Mouse (Mus musculus) brain, embryonic 14.5 days (tissue): ENCODE data around the gene Myo18b. TPM values are rescaled to one million over a fixed set of nuclear protein-coding genes. Genes with fewer than 3 reads are reported as not detected.

Experiments
- DNase-seq: peaks from one replicate; pipeline ENCODE4 v3.0.0-alpha.2; 2011; ENCODE audit warnings: low read depth
- CTCF ChIP-seq: fragments of 200-500 bp; IDR thresholded peaks from 2 replicates; pipeline ENCODE4 v1.5.1; 2012; ENCODE audit warnings: inconsistent platforms, mild to moderate bottlenecking, moderate library complexity, borderline replicate concordance; ENCODE audit not compliant: insufficient read depth, insufficient read length; ENCODE audit errors: extremely low read depth
- POLR2A ChIP-seq: fragments of 200-500 bp; IDR thresholded peaks from 2 replicates; pipeline ENCODE4 v1.6.1; 2012; ENCODE audit warnings: mild to moderate bottlenecking, inconsistent platforms, borderline replicate concordance; ENCODE audit not compliant: poor library complexity, insufficient read depth, insufficient read length, severe bottlenecking; ENCODE audit errors: extremely low read depth
- polyA plus RNA-seq: library from polyadenylated mRNA; depleted of rRNA; stranded (reverse); fragments of >200 nt; gene quantifications from 2 replicates; pipeline ENCODE4 v1.2.3, GENCODE M21; 2012; rRNA removed

The Myo18b gene
- polyA plus RNA-seq, 1 experiment: 1.8 TPM

DNA sequence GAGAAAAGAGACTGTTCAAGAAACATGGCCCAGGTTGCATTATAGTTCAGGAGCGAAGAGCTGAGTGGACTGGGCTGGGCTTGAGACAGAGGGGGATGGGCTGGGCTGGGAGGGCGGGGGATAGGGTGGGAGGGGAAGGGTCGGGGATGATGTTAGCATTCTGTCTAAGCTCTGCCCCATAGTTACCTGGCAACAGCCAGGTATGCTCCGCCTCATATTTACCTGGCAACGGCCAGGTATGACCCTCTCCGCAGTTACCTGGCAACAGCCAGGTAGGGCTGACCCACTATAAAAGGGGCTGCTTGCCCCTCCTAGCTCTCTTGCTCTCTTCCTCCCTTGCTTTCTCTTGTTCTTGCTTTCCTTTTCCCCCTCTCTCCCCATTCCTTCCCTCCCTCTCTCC is 239.4 kb downstream of the Myo18b start:
- TF ChIP-seq CTCF (no peak), POLR2A (no peak)
- DNase-seq: no peak

DNA sequence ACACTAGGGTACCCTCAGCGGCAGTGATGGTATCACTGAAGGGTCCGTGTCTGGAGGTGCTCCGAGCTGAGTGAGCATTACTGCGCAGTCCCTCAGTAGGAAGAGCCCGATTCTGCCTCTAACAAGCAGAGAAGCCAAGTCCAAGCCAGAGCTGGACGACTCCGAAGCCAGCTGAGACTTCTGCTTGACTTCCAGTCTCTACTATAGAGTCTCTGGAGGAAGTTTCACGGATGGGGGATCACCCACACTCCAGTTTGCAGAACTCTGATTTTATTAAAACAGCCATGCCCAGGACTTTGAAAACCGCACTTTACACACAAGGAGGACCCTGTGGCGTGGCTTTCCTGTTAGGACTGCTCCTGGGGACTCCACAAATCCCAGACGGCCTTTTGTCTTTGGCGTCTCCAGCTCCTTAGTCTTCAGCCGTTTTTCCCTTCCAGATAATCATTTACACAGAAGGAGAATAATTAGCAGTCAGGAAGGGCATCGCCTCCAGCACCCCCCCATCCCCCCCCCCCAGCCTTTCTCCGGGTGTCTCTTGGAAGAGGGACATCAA is 240.1 kb downstream of the Myo18b start:
- TF ChIP-seq POLR2A: no peak
- TF ChIP-seq CTCF: no peak
- DNase-seq: peak; percentile 63

DNA sequence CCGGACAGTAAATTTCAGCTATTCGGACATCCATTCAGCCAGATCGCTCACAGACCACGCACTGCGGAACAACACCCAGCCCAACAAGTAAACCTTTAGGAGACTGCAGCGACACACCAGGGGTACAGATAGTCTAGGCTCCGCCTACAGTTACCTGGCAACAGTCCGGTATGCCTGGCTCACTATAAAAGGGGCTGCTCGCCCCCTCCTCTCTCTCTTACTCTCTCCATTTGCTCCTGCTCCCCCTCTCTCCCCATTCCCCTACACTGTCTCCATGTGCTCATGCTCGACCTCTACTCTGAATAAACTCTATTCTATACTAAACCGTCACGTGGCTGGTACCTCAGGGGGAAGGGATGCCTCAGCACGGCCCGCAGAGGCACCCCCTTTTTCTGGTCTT is 240.6 kb downstream of the Myo18b start:
- TF ChIP-seq POLR2A (no peak), CTCF (no peak)
- peak; percentile 75 for DNase-seq

DNA sequence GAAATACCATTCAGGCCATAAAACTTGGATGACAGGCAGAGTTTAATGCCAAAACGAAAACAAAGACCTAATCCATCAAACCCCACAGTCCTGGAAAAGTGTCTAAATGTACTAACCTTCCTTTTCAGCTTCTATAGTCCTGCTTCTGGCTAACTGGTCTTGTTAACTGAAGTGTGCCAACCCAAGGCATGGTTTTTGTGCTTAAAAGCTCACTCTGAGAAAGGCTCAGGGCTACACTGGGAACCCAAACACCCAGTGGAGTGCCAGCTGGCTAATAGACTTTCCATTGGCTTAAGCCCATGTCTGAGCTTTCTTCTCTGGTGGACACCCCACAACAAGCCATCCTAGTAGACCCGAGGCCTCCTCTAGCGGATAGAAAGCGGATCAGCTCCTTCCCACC is 244.1 kb downstream of the Myo18b start:
- TF ChIP-seq CTCF (no peak), POLR2A (no peak)
- peak; percentile 77 for DNase-seq

DNA sequence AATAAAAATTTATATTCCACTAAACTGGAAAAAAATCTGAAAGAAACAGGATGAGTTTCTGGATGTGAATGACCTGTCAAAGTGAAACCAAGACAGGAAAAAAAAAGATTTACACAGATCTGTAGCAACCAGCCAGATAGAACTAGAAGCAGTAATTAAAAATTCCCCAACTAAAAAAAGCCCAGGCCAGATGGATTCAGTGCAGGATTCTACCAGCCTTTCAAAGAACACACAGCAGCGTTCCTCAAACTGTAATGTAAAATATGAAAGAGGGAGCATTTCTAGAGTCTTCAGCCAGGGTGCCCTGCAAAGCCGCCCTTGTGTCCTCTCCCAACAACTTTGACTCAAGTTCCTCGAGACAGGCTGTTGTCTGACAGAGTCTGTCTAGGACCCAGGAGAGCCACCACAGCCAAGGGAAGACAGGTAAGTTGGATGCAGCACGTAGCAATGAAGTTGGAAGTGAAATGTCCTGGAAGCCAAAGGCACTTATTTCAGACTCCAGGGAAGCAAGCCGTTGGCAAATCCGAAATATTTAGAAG is 246.9 kb downstream of the Myo18b start:
- TF ChIP-seq CTCF: no peak
- TF ChIP-seq POLR2A: no peak
- DNase-seq: no peak

DNA sequence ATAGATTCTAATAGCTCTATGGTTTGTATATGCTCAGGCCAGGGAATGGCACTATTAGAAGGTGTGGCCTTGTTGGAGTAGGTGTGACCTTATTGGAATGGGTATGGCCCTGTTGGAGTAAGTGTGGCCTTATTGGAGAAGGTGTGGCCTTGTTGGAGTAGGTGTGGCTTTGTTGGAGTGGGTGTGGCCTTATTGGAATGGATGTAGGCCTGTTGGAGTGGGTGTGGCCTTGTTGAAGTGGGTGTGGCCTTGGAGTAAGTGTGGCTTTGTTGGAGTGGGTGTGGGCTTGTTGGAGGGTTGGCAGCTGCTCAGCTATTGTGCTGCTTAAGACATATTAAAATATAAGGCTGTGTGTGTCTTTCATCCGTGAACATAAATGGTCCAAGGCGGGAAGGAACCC is 249.3 kb downstream of the Myo18b start:
- TF ChIP-seq POLR2A (no peak), CTCF (no peak)
- DNase-seq: no peak

DNA sequence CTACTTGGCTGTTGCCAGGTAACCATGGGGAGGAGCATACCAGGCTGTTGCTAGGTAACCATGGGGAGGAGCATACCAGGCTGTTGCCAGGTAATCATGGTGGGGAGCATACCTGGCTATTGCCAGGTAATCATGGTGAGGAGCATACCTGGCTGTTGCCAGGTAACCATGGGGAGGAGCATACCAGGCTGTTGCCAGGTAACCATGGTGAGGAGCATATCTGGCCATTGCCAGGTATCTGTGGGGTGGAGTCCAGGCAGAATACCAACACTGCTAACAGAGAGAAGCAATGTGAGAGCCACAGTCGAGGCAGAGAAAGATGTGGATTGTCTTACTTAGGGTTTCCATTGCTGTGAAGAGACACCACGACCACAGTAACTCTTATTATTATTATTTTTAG is 250.6 kb downstream of the Myo18b start:
- no peak for TF ChIP-seq POLR2A
- TF ChIP-seq CTCF: no peak
- no peak for DNase-seq

DNA sequence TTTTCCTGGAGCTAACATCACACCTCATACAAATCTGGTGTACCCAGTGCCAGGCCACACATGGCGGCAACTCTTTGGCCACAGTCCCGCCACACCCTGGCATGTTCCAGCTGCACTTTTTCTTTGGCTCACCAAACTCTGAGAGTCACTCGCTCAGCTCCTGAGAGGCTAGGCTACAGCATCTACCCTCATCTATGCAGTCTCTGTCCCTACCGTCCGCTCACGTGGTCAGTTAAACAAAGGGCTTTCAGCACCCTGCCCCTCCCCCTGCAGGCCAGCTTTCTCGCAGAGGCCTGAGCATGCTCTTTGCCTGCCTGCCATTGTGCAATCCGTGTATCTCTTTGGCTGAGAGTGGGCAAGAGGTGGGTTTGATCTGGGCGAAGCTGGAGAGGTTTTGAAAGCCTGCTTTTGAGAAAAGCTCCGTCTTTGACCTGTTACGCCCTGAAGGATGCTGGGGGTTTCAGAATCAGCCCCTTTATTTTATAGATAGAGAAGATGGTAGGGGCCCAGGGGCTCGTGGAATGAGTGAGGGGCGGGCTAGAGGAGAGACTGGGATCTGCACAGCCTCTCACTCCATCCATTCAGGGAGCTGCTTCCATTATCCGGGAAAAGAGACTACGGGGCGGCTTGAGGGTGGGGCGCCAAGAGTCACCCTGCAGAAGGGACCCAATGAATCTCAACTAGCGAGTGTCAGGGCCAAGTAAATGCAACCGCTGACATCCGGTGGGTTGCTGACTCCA is 252.5 kb downstream of the Myo18b start:
- DNase-seq: peak; percentile 90

DNA sequence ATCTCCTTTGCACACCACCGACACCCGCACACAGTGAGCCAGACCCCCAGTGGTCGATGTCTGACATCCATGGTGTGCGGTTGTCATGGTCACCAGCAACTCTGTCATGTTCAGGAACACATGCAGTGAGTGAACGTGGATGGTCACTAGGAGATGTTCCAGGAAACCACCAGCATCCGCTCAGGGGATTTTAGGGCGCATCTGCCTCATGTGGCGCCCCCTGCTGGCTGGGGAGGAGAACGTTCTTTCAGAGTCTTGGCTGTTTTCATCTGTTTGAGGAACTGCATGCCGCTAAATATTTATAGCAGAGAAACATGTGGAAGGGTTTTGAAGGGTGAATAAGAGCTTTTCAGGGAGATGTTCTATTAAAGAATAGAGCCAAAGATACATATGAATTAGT is 253.4 kb downstream of the Myo18b start:
- TF ChIP-seq POLR2A (no peak), CTCF (peak; percentile 64)
- no peak for DNase-seq

More for the DNA sequence above, 252.5 kb downstream of the Myo18b start:
- TF ChIP-seq POLR2A: no peak
- TF ChIP-seq CTCF: no peak

DNA sequence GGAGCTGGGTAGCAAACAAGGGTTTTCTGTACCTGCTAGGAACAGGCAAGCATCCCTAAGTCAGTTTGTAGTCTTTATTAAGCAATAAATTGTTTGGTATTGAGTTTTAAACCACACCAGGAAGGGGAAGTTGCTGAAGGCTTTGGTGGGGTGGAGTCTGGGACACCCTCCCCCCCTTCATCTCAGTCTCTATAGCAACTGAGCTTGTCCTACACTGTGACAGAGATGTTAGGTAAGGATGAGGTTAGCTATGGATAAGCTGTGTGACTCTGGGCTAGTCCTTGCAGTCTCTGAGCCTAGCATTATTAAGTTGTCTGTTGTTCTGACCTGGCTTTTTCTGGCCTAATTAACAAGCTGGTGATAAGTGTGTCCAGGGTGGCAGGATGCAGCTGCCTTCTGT is 254.4 kb downstream of the Myo18b start:
- TF ChIP-seq CTCF (no peak), POLR2A (no peak)
- DNase-seq: no peak

DNA sequence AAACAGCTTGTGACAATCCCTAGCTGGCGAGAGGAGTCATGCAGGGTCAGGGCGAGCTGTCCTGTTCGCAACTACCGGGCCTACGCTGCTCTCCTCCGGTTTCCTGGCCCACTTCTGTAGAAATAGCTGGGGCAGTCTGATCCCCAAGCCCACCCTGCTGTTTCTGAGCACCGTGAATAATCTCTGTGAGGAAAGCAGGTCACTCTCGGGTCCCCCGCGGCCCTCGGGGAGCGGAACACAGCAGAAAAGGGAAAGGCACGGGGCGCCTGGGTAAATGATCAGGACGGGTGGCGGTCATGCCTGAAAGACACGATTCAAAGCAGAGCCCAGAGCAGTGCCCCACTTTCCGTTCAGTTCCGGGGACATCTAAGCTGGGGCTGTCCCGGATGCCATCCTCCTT is 255.0 kb downstream of the Myo18b start:
- DNase-seq: no peak
- TF ChIP-seq POLR2A (no peak), CTCF (no peak)

DNA sequence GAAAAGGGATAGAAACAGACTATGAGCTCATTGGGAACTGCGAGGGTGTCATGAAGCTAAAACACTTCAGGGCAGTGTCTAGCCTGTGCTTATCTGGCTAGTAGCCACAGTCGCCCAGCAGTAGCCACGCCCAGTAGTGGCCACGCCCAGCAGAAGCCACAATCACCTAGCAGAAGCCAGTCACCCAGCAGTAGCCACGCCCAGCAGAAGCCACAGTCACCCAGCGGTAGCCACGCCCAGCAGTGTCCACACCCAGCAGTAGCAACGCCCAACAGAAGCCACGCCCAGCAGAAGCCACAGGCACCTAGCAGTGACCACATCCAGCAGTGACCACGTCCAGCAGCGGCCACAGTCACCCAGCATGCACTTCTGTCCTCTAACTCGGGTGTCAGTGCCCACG is 255.5 kb downstream of the Myo18b start:
- TF ChIP-seq CTCF (no peak), POLR2A (no peak)
- no peak for DNase-seq

Other genes starting within 250 kb of the Myo18b start
- 13.1 and 26.0 TPM in 2 replicates for gene Grk3, start 119.4 kb upstream of the Myo18b start, polyA plus RNA-seq
- not detected in 2 replicates for gene Crybb2, start 173.8 kb upstream of the Myo18b start, polyA plus RNA-seq
- gene Crybb3, start 185.2 kb upstream of the Myo18b start, polyA plus RNA-seq: 2.3 and 2.4 TPM in 2 replicates